Mouse (Mus musculus): ENCODE data around the gene Atg4b.
"Not testable (repeated sequence)": the region's sequence is repeated elsewhere in the genome, so short reads cannot be mapped to it uniquely, and the experiment has no call there.

Gene Atg4b

DNA sequence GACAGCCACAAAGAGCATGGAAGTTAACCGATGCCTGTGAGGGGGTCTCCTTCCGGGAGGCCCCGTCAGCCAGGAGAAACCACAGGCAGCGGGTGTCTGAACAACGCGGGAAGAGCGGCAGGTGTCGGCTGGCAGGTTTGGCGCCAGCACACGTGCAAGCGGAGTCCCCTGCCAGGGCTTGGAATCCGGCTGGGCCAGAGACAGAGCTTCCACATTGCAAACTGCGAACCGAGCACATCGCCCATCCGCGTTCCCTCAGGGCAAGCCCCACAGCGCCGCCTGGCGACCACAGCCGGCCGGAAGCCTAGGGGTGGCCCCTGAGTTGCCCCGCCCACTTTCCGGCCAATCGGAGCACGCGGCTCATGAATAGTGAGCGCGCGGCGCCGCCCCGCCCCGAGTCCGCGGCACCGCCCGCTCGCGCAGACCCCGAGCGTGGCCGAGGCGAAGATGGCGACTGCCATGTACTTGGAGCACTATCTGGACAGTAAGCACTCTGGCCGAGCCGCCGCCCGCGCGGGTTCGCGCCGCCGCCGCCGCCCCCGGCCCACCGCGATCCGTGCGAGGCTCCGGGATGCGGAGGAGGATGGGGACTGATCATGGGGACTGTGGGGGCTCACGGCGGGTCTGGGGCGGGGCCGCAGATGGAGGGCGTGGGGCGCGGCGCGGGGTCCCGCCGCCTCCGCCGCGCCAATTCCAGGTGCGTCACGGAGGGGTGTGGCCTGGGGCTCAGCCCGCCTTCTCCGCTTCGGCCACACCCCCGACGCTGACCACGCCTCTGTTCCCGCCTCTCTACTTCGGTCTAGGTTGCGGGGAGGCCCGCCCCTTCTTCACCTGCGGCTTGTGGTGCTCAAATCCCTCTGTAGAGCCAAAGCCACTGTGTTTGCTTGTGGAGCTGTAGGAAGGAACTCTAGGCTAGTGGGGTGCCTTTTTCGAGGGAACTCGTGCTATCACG lies 52.5 kb downstream of the Atg4b start, which contains the start of gene Ing5:
Gene Ing5, plus strand, starts transcription at position 410 of the 952 bp plus-strand sequence.
- in situ Hi-C loops (cut with MboI; ENCODE audit: low pct_unique_long_range_greater_than_20kb in 1 of 2, low sequenced_read_pairs in 2 of 2, unreplicated experiment in 1 of 2): no loop called here

DNA sequence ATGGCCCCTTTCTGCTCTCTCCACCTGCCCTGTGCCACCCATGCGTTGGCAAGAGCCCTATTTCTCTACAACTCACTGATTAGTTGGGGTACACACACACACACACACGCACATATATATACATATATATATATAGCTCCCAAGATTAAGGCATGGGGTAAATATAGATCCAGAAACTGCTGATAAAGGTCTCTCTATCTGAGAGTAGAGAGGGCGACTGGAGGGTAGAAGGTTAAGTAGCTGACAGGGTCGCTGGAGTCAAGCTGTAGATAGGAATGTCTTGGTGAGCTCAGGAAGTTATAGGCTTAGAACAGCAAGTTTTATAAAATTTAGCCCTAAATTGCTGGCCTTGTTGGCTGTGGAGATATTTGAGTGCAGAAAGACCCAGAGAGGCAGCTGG lies 53.5 kb downstream of the Atg4b start:
- in situ Hi-C loops (cut with MboI; ENCODE audit: low pct_unique_long_range_greater_than_20kb in 1 of 2, low sequenced_read_pairs in 2 of 2, unreplicated experiment in 1 of 2): no loop called here

- in situ Hi-C loops (cut with MboI; ENCODE audit: low pct_unique_long_range_greater_than_20kb in 1 of 2, low sequenced_read_pairs in 2 of 2, unreplicated experiment in 1 of 2): no loop called here
Observed at GRCm38 (mm10) chr1:93805221-93805951, 54.1 kb downstream of the Atg4b start.

- in situ Hi-C loops (cut with MboI; ENCODE audit: low pct_unique_long_range_greater_than_20kb in 1 of 2, low sequenced_read_pairs in 2 of 2, unreplicated experiment in 1 of 2): no loop called here
Observed at GRCm38 (mm10) chr1:93808871-93809270, 57.6 kb downstream of the Atg4b start.

DNA sequence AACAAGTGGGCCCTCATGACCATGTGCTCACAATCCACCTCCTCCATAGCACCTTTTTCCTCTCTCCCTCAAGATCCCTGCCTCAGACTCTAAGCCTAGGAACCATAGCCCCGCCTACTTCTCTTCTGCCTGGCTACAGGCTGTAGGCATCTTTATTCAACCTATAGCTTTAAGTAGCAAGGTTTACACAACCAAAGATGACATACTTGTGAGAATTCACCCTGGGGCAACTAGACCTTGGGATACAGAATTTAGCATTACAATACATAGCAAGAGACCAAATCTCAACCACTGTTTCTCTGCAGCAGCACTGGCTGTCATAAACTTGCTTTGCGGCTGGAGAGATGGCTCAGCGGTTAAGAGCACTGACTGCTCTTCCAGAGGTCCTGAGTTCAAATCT lies 58.7 kb downstream of the Atg4b start:
- in situ Hi-C loops (cut with MboI; ENCODE audit: low pct_unique_long_range_greater_than_20kb in 1 of 2, low sequenced_read_pairs in 2 of 2, unreplicated experiment in 1 of 2): no loop called here

GRCm38 (mm10) chr1:93811495-93812039 lies 60.3 kb downstream of the Atg4b start:
- in situ Hi-C loops (cut with MboI; ENCODE audit: low pct_unique_long_range_greater_than_20kb in 1 of 2, low sequenced_read_pairs in 2 of 2, unreplicated experiment in 1 of 2): no loop called here

- in situ Hi-C loops (cut with MboI; ENCODE audit: low pct_unique_long_range_greater_than_20kb in 1 of 2, low sequenced_read_pairs in 2 of 2, unreplicated experiment in 1 of 2): no loop called here
Observed at GRCm38 (mm10) chr1:93817823-93818532, 66.7 kb downstream of the Atg4b start.

DNA sequence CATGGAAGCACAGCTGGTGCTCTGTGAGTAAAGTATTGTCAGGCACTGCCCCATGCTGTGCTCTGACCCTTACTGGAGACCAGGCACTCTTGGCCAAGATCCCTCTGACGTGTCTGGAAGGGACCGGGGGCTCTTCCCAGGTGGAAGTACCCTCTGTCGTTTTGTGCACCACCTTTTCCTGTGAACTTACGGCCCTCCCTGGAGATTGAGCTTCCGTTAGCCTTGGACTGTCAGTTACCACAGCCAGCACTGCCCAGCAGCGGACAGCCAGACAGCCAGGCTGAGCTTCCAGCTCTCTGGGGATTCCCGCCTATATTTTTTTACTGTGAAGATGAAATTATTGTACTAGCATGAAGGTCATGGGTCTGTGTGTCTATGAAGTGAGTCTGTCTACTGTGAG lies 67.4 kb downstream of the Atg4b start:
- in situ Hi-C loops (cut with MboI; ENCODE audit: low pct_unique_long_range_greater_than_20kb in 1 of 2, low sequenced_read_pairs in 2 of 2, unreplicated experiment in 1 of 2): no loop called here

- in situ Hi-C loops (cut with MboI; ENCODE audit: low pct_unique_long_range_greater_than_20kb in 1 of 2, low sequenced_read_pairs in 2 of 2, unreplicated experiment in 1 of 2): loop anchor here in 1 of 2 experiments (10.0 kb wide), 1 partner anchor 251 kb away; no protein-coding TSS in a partner anchor
Observed at GRCm38 (mm10) chr1:93823796-93824495, 72.6 kb downstream of the Atg4b start.

DNA sequence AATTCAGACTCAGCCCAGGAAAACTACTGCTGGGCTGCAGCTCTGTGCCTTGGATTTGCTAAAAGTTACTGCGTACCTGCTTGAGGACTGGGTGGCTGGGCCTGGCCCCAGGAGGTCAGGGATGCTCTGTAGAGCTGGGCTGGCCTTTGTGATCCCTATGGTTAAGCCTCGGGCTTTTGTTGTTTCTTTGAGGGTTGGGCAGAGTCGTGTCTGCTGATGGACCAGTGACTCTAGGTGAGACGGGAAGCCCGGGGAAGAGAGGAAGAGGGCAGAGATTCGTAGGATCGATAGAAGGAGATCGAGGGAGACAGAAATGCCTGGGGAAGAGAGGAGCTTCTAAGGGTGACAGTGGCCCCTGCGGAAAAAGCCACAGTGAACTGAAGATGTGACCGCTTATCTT lies 73.3 kb downstream of the Atg4b start, which contains the start of gene D2hgdh:
Gene D2hgdh, plus strand, starts transcription at position 301 of the 400 bp plus-strand sequence.
- in situ Hi-C loops (cut with MboI; ENCODE audit: low pct_unique_long_range_greater_than_20kb in 1 of 2, low sequenced_read_pairs in 2 of 2, unreplicated experiment in 1 of 2): loop anchor here in 1 of 2 experiments (10.0 kb wide), 1 partner anchor 250 kb away; no protein-coding TSS in a partner anchor

- in situ Hi-C loops (cut with MboI; ENCODE audit: low pct_unique_long_range_greater_than_20kb in 1 of 2, low sequenced_read_pairs in 2 of 2, unreplicated experiment in 1 of 2): loop anchor here in 1 of 2 experiments (10.0 kb wide), 1 partner anchor 250 kb away; no protein-coding TSS in a partner anchor
Observed at GRCm38 (mm10) chr1:93825105-93825674, 73.9 kb downstream of the Atg4b start.

- in situ Hi-C loops (cut with MboI; ENCODE audit: low pct_unique_long_range_greater_than_20kb in 1 of 2, low sequenced_read_pairs in 2 of 2, unreplicated experiment in 1 of 2): loop anchor here in 1 of 2 experiments (10.0 kb wide), 1 partner anchor 249 kb away; no protein-coding TSS in a partner anchor
Observed at GRCm38 (mm10) chr1:93825771-93826539, 74.7 kb downstream of the Atg4b start.

DNA sequence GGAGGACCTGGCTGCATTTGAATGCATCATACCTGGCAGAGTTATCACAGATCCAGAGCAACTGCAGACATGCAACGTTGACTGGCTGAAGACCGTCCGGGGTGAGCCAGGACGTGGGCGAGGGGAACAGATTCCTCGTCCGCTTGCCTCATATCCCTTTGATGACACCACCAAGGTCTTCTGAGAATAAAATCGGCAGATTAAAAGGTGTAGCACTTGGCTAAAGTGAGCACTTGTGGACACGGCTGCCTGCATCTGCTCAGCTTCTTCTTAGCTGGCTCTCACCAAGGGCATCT lies 75.2 kb downstream of the Atg4b start:
- in situ Hi-C loops (cut with MboI; ENCODE audit: low pct_unique_long_range_greater_than_20kb in 1 of 2, low sequenced_read_pairs in 2 of 2, unreplicated experiment in 1 of 2): loop anchor here in 1 of 2 experiments (10.0 kb wide), 1 partner anchor 248 kb away; no protein-coding TSS in a partner anchor

DNA sequence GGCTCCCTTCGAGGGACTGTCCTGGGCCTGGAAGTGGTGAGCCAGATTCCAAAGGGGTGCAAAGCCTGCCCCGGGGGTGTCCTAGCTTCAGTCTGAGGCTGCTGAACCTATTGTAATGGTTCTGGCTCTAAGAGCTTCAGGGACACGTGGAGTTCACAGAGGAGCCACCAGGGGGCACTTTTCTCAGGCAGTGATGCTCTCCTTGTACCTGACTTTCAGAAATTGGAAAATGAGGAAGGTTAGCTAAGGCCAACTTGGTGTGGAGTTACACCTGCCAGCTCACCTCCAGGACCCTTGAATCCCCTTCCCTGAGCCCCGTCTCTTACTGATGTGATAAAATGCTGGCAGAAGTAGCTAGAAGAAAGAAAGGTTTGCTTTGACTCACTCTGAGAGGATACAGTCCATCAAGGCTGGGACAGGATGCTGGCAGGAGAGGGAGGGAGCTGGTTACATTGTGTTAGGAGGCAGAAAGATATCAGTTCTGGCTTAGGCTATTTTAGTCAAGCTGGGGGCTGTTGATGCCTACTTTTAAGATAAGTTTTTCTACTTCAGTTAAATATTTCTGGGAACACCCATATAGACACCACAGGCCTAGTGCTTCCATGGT lies 81.6 kb downstream of the Atg4b start:
- in situ Hi-C loops (cut with MboI; ENCODE audit: low pct_unique_long_range_greater_than_20kb in 1 of 2, low sequenced_read_pairs in 2 of 2, unreplicated experiment in 1 of 2): not testable (repeated sequence)

DNA sequence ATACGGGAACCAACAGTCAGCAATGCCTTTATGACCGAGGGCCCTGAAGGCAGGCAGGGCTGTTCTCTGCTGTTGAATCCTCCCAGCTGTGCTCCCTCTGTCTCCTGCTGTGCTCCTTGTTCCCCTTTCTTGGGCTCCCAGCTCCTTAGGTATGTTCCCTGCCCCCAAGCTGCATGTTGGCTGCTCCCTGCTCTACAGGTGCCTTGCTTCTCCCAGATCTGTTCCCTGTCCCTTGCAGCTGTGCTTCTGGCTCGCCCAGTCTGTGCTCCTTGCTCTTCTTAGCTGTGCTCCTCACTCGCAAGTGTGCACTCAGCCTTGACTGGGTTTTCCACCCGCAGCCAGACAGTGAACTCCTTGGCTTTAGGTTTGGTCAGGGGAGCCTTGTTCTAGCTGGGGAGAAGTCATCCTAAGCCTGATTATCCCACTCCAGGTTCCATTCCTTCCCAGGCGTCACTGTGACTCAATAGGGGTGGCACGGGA lies 83.4 kb downstream of the Atg4b start:
- in situ Hi-C loops (cut with MboI; ENCODE audit: low pct_unique_long_range_greater_than_20kb in 1 of 2, low sequenced_read_pairs in 2 of 2, unreplicated experiment in 1 of 2): no loop called here

- in situ Hi-C loops (cut with MboI; ENCODE audit: low pct_unique_long_range_greater_than_20kb in 1 of 2, low sequenced_read_pairs in 2 of 2, unreplicated experiment in 1 of 2): no loop called here
Observed at GRCm38 (mm10) chr1:93835211-93835610, 83.9 kb downstream of the Atg4b start.
